Mouse (Mus musculus) heart, adult 18-20 months (tissue): ENCODE data around the gene Zfp217. TPM values are rescaled to one million over a fixed set of nuclear protein-coding genes. Genes with fewer than 3 reads are reported as not detected.
"Not testable (repeated sequence)": the region's sequence is repeated elsewhere in the genome, so short reads cannot be mapped to it uniquely, and the experiment has no call there.

Source experiments
- DNase-seq, 2 experiments: peaks; one replicate each; pipeline ENCODE4 v3.0.0; 2021 to 2022; ENCODE audit warnings: mixed read lengths in 1 of 2
- long read RNA-seq, 2 experiments: library from polyadenylated mRNA; stranded (forward); transcript quantifications; one replicate each; pipeline ENCODE4 v2.0.0; 2021
- total RNA-seq, 2 experiments: library from RNA; stranded (reverse); gene quantifications; 2 replicates each; pipeline ENCODE4 v1.2.3; 2021

Gene Zfp217
- total RNA-seq = 10 to 100 TPM in 1 of 2 experiments, 1 to 10 TPM in 1; 7.5 to 10.2 TPM
- long read RNA-seq, experiment 1, partial matches to known transcripts = 4 of 5 reads
- long read RNA-seq, experiment 1, other reads (novel, unspliced or antisense) = 1 of 5 reads
- long read RNA-seq, experiment 2, partial matches to known transcripts = 1 of 2 reads
- long read RNA-seq, experiment 2, other reads (novel, unspliced or antisense) = 1 of 2 reads

- peak; percentile 75 to 80 for DNase-seq
Measured at GRCm38 (mm10) chr2:170147661-170148153, at the start of gene Zfp217. Zfp217 (minus strand) TSS chr2:170148103.

GRCm38 (mm10) chr2:170195542-170196089 is 47.7 kb upstream of the Zfp217 start:
- no peak for DNase-seq

GRCm38 (mm10) chr2:170194845-170195244 is 46.9 kb upstream of the Zfp217 start:
- DNase-seq = no peak

- no peak for DNase-seq
Measured at GRCm38 (mm10) chr2:170193850-170194249, 45.9 kb upstream of the Zfp217 start.

- no peak for DNase-seq
Measured at GRCm38 (mm10) chr2:170193211-170193610, 45.3 kb upstream of the Zfp217 start.

- peak in 1 of 2 experiments; percentile 48 for DNase-seq
Measured at GRCm38 (mm10) chr2:170192731-170193149, 44.8 kb upstream of the Zfp217 start.

GRCm38 (mm10) chr2:170188721-170189120 is 40.8 kb upstream of the Zfp217 start:
- DNase-seq = no peak

- no peak for DNase-seq
Measured at GRCm38 (mm10) chr2:170185137-170185837, 37.4 kb upstream of the Zfp217 start.

- peak; percentile 80 to 90 for DNase-seq
Measured at GRCm38 (mm10) chr2:170184175-170184983, 36.5 kb upstream of the Zfp217 start.

GRCm38 (mm10) chr2:170183851-170184174 is 35.9 kb upstream of the Zfp217 start:
- DNase-seq = peak in 1 of 2 experiments; percentile 47

GRCm38 (mm10) chr2:170181862-170182261 is 34.0 kb upstream of the Zfp217 start:
- DNase-seq = no peak

- DNase-seq = not testable (repeated sequence)
Measured at GRCm38 (mm10) chr2:170180769-170181168, 32.9 kb upstream of the Zfp217 start.

GRCm38 (mm10) chr2:170179317-170179716 is 31.4 kb upstream of the Zfp217 start:
- no peak for DNase-seq

GRCm38 (mm10) chr2:170177323-170177722 is 29.4 kb upstream of the Zfp217 start:
- DNase-seq = no peak

GRCm38 (mm10) chr2:170176284-170176926 is 28.5 kb upstream of the Zfp217 start:
- no peak for DNase-seq

GRCm38 (mm10) chr2:170175661-170176150 is 27.8 kb upstream of the Zfp217 start:
- no peak for DNase-seq

- no peak for DNase-seq
Measured at GRCm38 (mm10) chr2:170175190-170175589, 27.3 kb upstream of the Zfp217 start.

GRCm38 (mm10) chr2:170169062-170169461 is 21.2 kb upstream of the Zfp217 start:
- no peak for DNase-seq

- no peak for DNase-seq
Measured at GRCm38 (mm10) chr2:170165649-170166048, 17.7 kb upstream of the Zfp217 start.

- peak in 1 of 2 experiments; percentile 26 for DNase-seq
Measured at GRCm38 (mm10) chr2:170163671-170164462, 16.0 kb upstream of the Zfp217 start.
